Mouse (Mus musculus): Measurements from ENCODE around the gene Foxo6. TPM values are rescaled to one million over a fixed set of nuclear protein-coding genes. Genes with fewer than 3 reads are reported as not detected.

Gene Foxo6
- polyA plus RNA-seq (2017; shearing (Covaris generic)), result not detected

DNA sequence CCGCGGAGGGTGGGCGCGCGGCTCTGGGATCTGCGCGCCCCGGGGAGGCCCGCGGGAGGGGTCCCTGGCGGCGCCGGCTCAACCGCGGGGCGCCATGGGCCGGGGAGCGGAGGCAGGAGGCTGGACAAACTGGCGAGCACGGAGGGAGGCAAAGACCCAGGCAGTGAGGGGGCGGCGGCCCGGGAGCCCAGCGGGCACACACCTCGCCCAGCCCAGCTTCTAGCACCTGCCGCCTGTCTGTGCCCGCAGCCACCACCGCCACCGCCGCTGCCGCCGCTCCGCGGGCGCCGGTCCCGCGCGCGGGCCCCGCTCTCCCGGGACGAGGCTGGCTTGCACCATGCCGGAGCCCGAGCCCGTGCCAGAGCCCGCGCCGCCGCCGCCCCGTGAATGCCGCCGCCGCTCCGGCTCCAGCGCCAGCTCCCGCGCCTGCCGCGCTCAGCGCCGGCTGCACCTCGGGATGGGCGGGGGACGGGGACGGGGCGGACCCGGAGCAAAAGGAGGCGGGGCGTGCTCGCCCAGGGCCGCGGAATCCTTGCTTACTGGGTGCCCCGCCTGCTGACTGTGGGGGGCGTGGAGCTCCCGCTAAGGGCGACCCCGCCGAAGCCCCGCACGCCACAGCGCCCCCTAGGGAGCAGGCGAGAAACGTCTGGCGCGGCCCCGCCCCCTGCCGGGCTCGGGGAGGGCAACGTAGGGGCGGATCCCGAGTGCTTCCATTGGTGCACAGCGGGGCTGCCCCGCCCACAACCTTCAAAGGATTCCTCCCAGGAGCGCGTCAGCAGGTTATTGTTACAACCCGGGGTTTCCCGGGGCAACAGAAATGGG lies at the start of gene Foxo6:
Gene Foxo6 (minus strand): TSS at position 60 of the 822 bp plus-strand sequence.

Other genes starting within 250 kb of the Foxo6 start
- 10 to 100 TPM in 1 of 2 experiments, 1 to 10 TPM in 1; 6.1 to 12.8 TPM for gene AL607142.1, start 222.4 kb downstream of the Foxo6 start, polyA plus RNA-seq (2017; shearing (Covaris generic))
- not detected for gene Edn2, start 126.1 kb downstream of the Foxo6 start, polyA plus RNA-seq (2017; shearing (Covaris generic))
- 10 to 100 TPM in 1 of 2 experiments, 1 to 10 TPM in 1; 7.7 to 20.5 TPM for gene Scmh1, start 117.9 kb upstream of the Foxo6 start, polyA plus RNA-seq (2017; shearing (Covaris generic))
- gene Slfnl1, start 244.9 kb upstream of the Foxo6 start, polyA plus RNA-seq (2017; shearing (Covaris generic)), result not detected